Mouse (Mus musculus) CH12.LX (cell line): ENCODE measurements around the gene Galc. TPM values are rescaled to one million over a fixed set of nuclear protein-coding genes. Genes with fewer than 3 reads are reported as not detected.

ENCODE experiments used
- DNase-seq: peaks from one replicate; pipeline ENCODE4 v3.0.0-alpha.2; 2013; ENCODE audit errors: extremely low read depth
- H3K27ac ChIP-seq: 2 replicates; pipeline ENCODE4 v1.5.1; 2012; ENCODE audit warnings: low read depth, mild to moderate bottlenecking, control low read depth, moderate library complexity; ENCODE audit not compliant: insufficient read depth
- H3K27me3 ChIP-seq: replicated peaks from 2 replicates; pipeline ENCODE3; 2012; ENCODE audit warnings: inconsistent platforms
- H3K36me3 ChIP-seq, 2 experiments: replicated peaks in 1 of 2; 2 replicates each; pipeline versions ENCODE3 to v1.6.1; 2012; ENCODE audit warnings: inconsistent platforms in 1 of 2, low read length in 1 of 2, mild to moderate bottlenecking in 1 of 2, mixed read lengths in 1 of 2, moderate library complexity in 1 of 2; ENCODE audit not compliant: control insufficient read depth in 1 of 2, insufficient read depth in 1 of 2
- H3K4me1 ChIP-seq, 2 experiments: 2 replicates each; pipeline ENCODE4 v1.6.1; 2012; ENCODE audit warnings: inconsistent platforms in 1 of 2, moderate library complexity in 1 of 2; ENCODE audit not compliant: insufficient read depth in 2 of 2, control insufficient read depth in 1 of 2
- H3K4me2 ChIP-seq: 2 replicates; pipeline ENCODE4 v1.6.1; 2012; ENCODE audit warnings: low read depth, mild to moderate bottlenecking, control low read depth; ENCODE audit not compliant: poor library complexity, insufficient read depth, severe bottlenecking
- H3K4me3 ChIP-seq, 3 experiments: fragments of 150-350 bp in 1 of 3; sonication (generic) in 1 of 3; replicated peaks in 1 of 3; 2 replicates each; pipeline versions ENCODE3 to v1.5.1; 2011 to 2012; ENCODE audit warnings: low read depth in 2 of 3, low read length in 2 of 3, mild to moderate bottlenecking in 2 of 3, moderate library complexity in 2 of 3, control low read depth in 1 of 3, improper control_type of control experiment in 1 of 3, inconsistent platforms in 1 of 3, mixed read lengths in 1 of 3; ENCODE audit not compliant: poor library complexity in 1 of 3
- H3K79me2 ChIP-seq: replicated peaks from 2 replicates; pipeline ENCODE4 v1.6.1; 2012; ENCODE audit warnings: mild to moderate bottlenecking, moderate library complexity; ENCODE audit not compliant: control insufficient read depth, poor library complexity, insufficient read depth, severe bottlenecking; ENCODE audit errors: extremely low read depth
- H3K9ac ChIP-seq: 2 replicates; pipeline ENCODE4 v1.6.1; 2012; ENCODE audit warnings: low read depth, mild to moderate bottlenecking, control low read depth, moderate library complexity; ENCODE audit not compliant: insufficient read depth
- H3K9me3 ChIP-seq: replicated peaks from 2 replicates; pipeline ENCODE3; 2012; ENCODE audit warnings: low read length, inconsistent platforms, mixed read lengths
- BHLHE40 ChIP-seq: IDR thresholded peaks from 2 replicates; pipeline ENCODE4 v1.6.1; 2011; ENCODE audit warnings: mild to moderate bottlenecking, low read depth, low read length, improper control_type of control experiment
- CHD1 ChIP-seq: IDR thresholded peaks from 2 replicates; pipeline ENCODE4 v1.6.1; 2012; ENCODE audit warnings: low read depth, low read length, improper control_type of control experiment, inconsistent platforms
- CHD2 ChIP-seq: IDR thresholded peaks from 2 replicates; pipeline ENCODE4 v1.6.1; 2011; ENCODE audit warnings: low read length, improper control_type of control experiment
- CTCF ChIP-seq, 2 experiments: IDR thresholded peaks in 1 of 2; conservative IDR thresholded peaks in 1 of 2; 2 replicates each; pipeline ENCODE4 v1.5.1; 2011 to 2012; ENCODE audit warnings: low read depth in 2 of 2, low read length in 2 of 2, improper control_type of control experiment in 1 of 2, inconsistent platforms in 1 of 2, mild to moderate bottlenecking in 1 of 2, moderate library complexity in 1 of 2
- ELF1 ChIP-seq: IDR thresholded peaks from 2 replicates; pipeline ENCODE4 v1.6.1; 2014; ENCODE audit warnings: low read depth, mild to moderate bottlenecking, inconsistent platforms, low read length, improper control_type of control experiment
- ETS1 ChIP-seq: conservative IDR thresholded peaks from 2 replicates; pipeline ENCODE4 v1.6.1; 2012; ENCODE audit warnings: low read depth, mild to moderate bottlenecking, inconsistent platforms, low read length, improper control_type of control experiment, moderate library complexity
- HCFC1 ChIP-seq: IDR thresholded peaks from 2 replicates; pipeline ENCODE4 v1.6.1; 2012; ENCODE audit warnings: low read depth, mild to moderate bottlenecking, inconsistent platforms, low read length, improper control_type of control experiment
- JUND ChIP-seq: conservative IDR thresholded peaks from 2 replicates; pipeline ENCODE4 v1.6.1; 2011; ENCODE audit warnings: low read depth, low read length, improper control_type of control experiment
- KAT2A ChIP-seq: IDR thresholded peaks from 2 replicates; pipeline ENCODE4 v1.6.1; 2012; ENCODE audit warnings: low read length, improper control_type of control experiment, inconsistent platforms; ENCODE audit not compliant: insufficient replicate concordance
- MAFK ChIP-seq: IDR thresholded peaks from 2 replicates; pipeline ENCODE4 v1.6.1; 2011; ENCODE audit warnings: low read length, improper control_type of control experiment; ENCODE audit not compliant: insufficient replicate concordance
- MAX ChIP-seq: IDR thresholded peaks from 2 replicates; pipeline ENCODE4 v1.6.1; 2011; ENCODE audit warnings: low read length, improper control_type of control experiment
- MAZ ChIP-seq: IDR thresholded peaks from 2 replicates; pipeline ENCODE4 v1.6.1; 2012; ENCODE audit warnings: low read depth, mild to moderate bottlenecking, inconsistent platforms, low read length, improper control_type of control experiment, moderate library complexity
- MEF2A ChIP-seq: IDR thresholded peaks from 2 replicates; pipeline ENCODE4 v1.6.1; 2014; ENCODE audit warnings: low read depth, mild to moderate bottlenecking, inconsistent platforms, low read length, improper control_type of control experiment, borderline replicate concordance
- MXI1 ChIP-seq: IDR thresholded peaks from 2 replicates; pipeline ENCODE4 v1.6.1; 2011; ENCODE audit warnings: mild to moderate bottlenecking, low read depth, low read length, improper control_type of control experiment
- NELFE ChIP-seq: IDR thresholded peaks from 2 replicates; pipeline ENCODE4 v1.6.1; 2011; ENCODE audit warnings: low read depth, low read length, improper control_type of control experiment
- NRF1 ChIP-seq: IDR thresholded peaks from 2 replicates; pipeline ENCODE4 v1.6.1; 2014; ENCODE audit warnings: low read depth, mild to moderate bottlenecking, inconsistent platforms, low read length, improper control_type of control experiment, moderate library complexity
- PAX5 ChIP-seq: IDR thresholded peaks from 2 replicates; pipeline ENCODE4 v1.6.1; 2012; ENCODE audit warnings: low read length, inconsistent platforms, mixed read lengths
- POLR2A ChIP-seq: IDR thresholded peaks from 2 replicates; pipeline ENCODE4 v1.6.1; 2011; ENCODE audit warnings: low read depth, mild to moderate bottlenecking, improper control_type of control experiment, low read length
- SIN3A ChIP-seq: IDR thresholded peaks from 2 replicates; pipeline ENCODE4 v1.6.1; 2012; ENCODE audit warnings: low read length, improper control_type of control experiment, inconsistent platforms
- TCF12 ChIP-seq: IDR thresholded peaks from 2 replicates; pipeline ENCODE4 v1.6.1; 2014; ENCODE audit warnings: low read depth, mild to moderate bottlenecking, inconsistent platforms, low read length, improper control_type of control experiment
- UBTF ChIP-seq: IDR thresholded peaks from 2 replicates; pipeline ENCODE4 v1.6.1; 2012; ENCODE audit warnings: low read depth, mild to moderate bottlenecking, inconsistent platforms, low read length, improper control_type of control experiment, moderate library complexity
- USF1 ChIP-seq: IDR thresholded peaks from 2 replicates; pipeline ENCODE4 v1.6.1; 2014; ENCODE audit warnings: low read depth, mild to moderate bottlenecking, inconsistent platforms, low read length, improper control_type of control experiment
- USF2 ChIP-seq: conservative IDR thresholded peaks from 2 replicates; pipeline ENCODE4 v1.6.1; 2011; ENCODE audit warnings: low read depth, low read length, improper control_type of control experiment
- ZC3H11A ChIP-seq: IDR thresholded peaks from 2 replicates; pipeline ENCODE4 v1.6.1; 2012; ENCODE audit warnings: low read depth, mild to moderate bottlenecking, inconsistent platforms, low read length, improper control_type of control experiment
- ZKSCAN1 ChIP-seq: IDR thresholded peaks from 2 replicates; pipeline ENCODE4 v1.6.1; 2012; ENCODE audit warnings: low read depth, inconsistent platforms, low read length, improper control_type of control experiment, borderline replicate concordance
- ZMIZ1 ChIP-seq: IDR thresholded peaks from 2 replicates; pipeline ENCODE4 v1.6.1; 2012; ENCODE audit warnings: low read depth, mild to moderate bottlenecking, inconsistent platforms, low read length, improper control_type of control experiment
- dilution Hi-C: fragments of 300-500 bp; cut with MboI; formaldehyde crosslinking; loops from 2 replicates; pipeline ENCODE4 v1.14.3; 2020; ENCODE audit warnings: low sequenced_read_pairs; ENCODE audit not compliant: extremely low pct_unique_long_range_greater_than_20kb, extremely low pct_ligation_motif_present
- in situ Hi-C: fragments of 300-500 bp; cut with MboI; formaldehyde crosslinking; loops from 3 replicates; pipeline ENCODE4 v1.14.3; 2019; ENCODE audit warnings: low sequenced_read_pairs, low pct_ligation_motif_present, low pct_unique_long_range_greater_than_20kb, mixed read lengths
- polyA plus RNA-seq: library from polyadenylated mRNA; unstranded; fragments of >175 nt; gene quantifications from 2 replicates; pipeline ENCODE4 v1.2.1, GENCODE M21; 2012; ENCODE audit warnings: low read depth; ENCODE audit not compliant: insufficient read length
- total RNA-seq, 2 experiments: library from RNA; depleted of rRNA; stranded (reverse); fragments of 300-350 nt in 1 of 2; fragments of >200 nt in 1 of 2; gene quantifications; 2 replicates each; pipeline ENCODE4 v1.2.3; 2012 to 2014

Galc gene
- total RNA-seq (2012; rRNA removed) = 4.7 and 6.4 TPM in 2 replicates
- total RNA-seq (2014; rRNA removed) = 1.6 and 1.8 TPM in 2 replicates
- polyA plus RNA-seq = 8.6 and 9.1 TPM in 2 replicates

DNA sequence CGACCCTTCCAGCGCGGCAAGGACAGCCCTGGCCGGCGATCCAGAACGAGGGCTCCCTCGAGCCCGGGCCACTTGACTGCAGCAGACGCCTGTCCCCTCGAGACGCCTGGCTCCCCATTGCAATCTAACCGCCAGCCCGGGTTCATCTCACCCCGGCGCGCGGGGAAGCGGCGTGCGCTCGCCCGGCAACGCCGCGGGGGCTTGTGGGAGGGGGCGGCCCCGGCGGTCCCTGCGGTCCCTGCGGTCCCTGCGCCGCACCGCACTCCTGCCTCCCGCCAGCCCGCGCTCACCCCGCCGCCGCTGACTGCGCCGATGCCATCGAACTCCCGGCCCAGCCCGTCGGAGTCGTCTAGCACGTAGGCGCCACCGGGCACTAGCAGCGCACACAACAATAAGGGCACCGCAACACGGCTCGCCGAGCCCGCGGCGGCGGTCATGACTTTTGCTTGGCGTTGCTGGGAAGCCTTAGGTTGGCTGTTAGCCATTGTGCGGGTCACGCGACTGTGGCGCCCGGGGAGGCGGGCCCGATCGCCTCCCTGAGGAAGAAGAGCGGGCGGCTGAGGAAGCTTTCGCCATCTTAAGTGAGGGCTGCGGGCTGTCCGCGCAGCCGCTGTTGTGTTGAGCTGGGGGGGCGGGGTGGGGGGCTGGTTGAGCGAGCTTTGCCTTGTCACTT lies at the start of gene Galc:
TSS of gene Galc (minus strand) at position 615 of the 673 bp plus-strand sequence.
- peak within 1 kb of the TSS; percentile 78 to 99 (median 88) for H3K4me3 ChIP-seq
- no peak for TF ChIP-seq PAX5
- no peak; the same call in 1 of the 2 replicates for TF ChIP-seq MEF2A
- 0 out of 2 replicates have a peak, but pooled peaks have one; percentile 31 for TF ChIP-seq NELFE
- peak; percentile 36; the same call in 1 of the 2 replicates for TF ChIP-seq ELF1
- no peak for TF ChIP-seq ETS1
- no peak for TF ChIP-seq MAFK
- TF ChIP-seq UBTF = 0 out of 2 replicates have a peak, but pooled peaks have one; percentile 25
- peak; percentile 80 for TF ChIP-seq NRF1
- no peak for TF ChIP-seq JUND
- peak; percentile 52; the same call in 1 of the 2 replicates for TF ChIP-seq SIN3A
- TF ChIP-seq TCF12 = peak; percentile 57; the same call in 1 of the 2 replicates
- TF ChIP-seq ZC3H11A = no peak
- peak; percentile 96 for TF ChIP-seq BHLHE40
- peak; percentile 79; the same call in 1 of the 2 replicates for TF ChIP-seq MAZ
- TF ChIP-seq HCFC1 = peak; percentile 83
- peak; percentile 10; the same call in 1 of the 2 replicates for TF ChIP-seq CHD1
- peak; percentile 13; the same call in 1 of the 2 replicates for TF ChIP-seq USF1
- peak; percentile 30 for TF ChIP-seq MXI1
- TF ChIP-seq ZMIZ1 = peak; percentile 43; the same call in 1 of the 2 replicates
- TF ChIP-seq CTCF (conservative IDR thresholded peaks at IDR 0.05 in 1 of 2, IDR thresholded peaks at IDR 0.05 in 1 of 2; ENCODE audit: low read depth in 2 of 2, low read length in 2 of 2) = no peak
- no peak for TF ChIP-seq USF2
- TF ChIP-seq POLR2A = peak; percentile 75
- peak; percentile 70 for TF ChIP-seq CHD2
- 0 out of 2 replicates have a peak, but pooled peaks have one; percentile 35 for TF ChIP-seq KAT2A
- no peak for TF ChIP-seq ZKSCAN1
- no peak for TF ChIP-seq MAX
- TF ChIP-seq, all 38 proteins: peak for 16
- 0 out of 2 replicates have a peak, but pooled peaks cover 2% of the 10 kb centered on the region for H3K79me2 ChIP-seq
- H3K36me3 ChIP-seq = no peaks in the 10 kb centered on the region
- no peaks in the 10 kb centered on the region for H3K9me3 ChIP-seq
- in situ Hi-C loops (no loop called here), dilution Hi-C loops (no loop called here)
- DNase-seq = peak; percentile 85
- peaks cover 10 to 36% of the 10 kb centered on the region in 2 experiments for H3K4me1 ChIP-seq
- H3K9ac ChIP-seq = peak within 1 kb of the TSS; percentile 94
- no peaks in the 10 kb centered on the region for H3K27me3 ChIP-seq
- H3K27ac ChIP-seq = peak within 1 kb of the TSS; percentile 73
- H3K4me2 ChIP-seq = peak within 1 kb of the TSS; percentile 80
